Mouse (Mus musculus) heart, postnatal 0 days (tissue): ENCODE data around the gene Hes7. TPM values are rescaled to one million over a fixed set of nuclear protein-coding genes. Genes with fewer than 3 reads are reported as not detected.

Source experiments
- ATAC-seq: fragments of 200-750 bp; cut with Nextera tagmentation; 2 replicates; pipeline ENCODE4 v1.8.0; 2017; ENCODE audit warnings: low read depth, moderate number of reproducible peaks, moderate library complexity; ENCODE audit not compliant: insufficient read depth
- DNase-seq: peaks from one replicate; pipeline ENCODE4 v3.0.0-alpha.2; 2016; ENCODE audit warnings: low spot score
- H3K27ac ChIP-seq: fragments of 300-500 bp; sonication (generic); 2 replicates; pipeline ENCODE4 v1.5.1; 2014; ENCODE audit warnings: low read depth, mild to moderate bottlenecking
- H3K27me3 ChIP-seq: fragments of 300-500 bp; sonication (generic); 2 replicates; pipeline ENCODE4 v1.6.1; 2014; ENCODE audit warnings: low read length, mixed read lengths; ENCODE audit not compliant: control insufficient read depth, insufficient read depth
- H3K36me3 ChIP-seq: fragments of 300-500 bp; sonication (generic); replicated peaks from 2 replicates; pipeline ENCODE4 v1.6.1; 2014; ENCODE audit warnings: low read length, mixed read lengths; ENCODE audit not compliant: control insufficient read depth, insufficient read depth
- H3K4me1 ChIP-seq: fragments of 300-500 bp; sonication (generic); 2 replicates; pipeline ENCODE4 v1.6.1; 2014; ENCODE audit warnings: antibody characterized with exemption; ENCODE audit not compliant: control insufficient read depth, insufficient read depth
- H3K4me2 ChIP-seq: fragments of 300-500 bp; sonication (generic); 2 replicates; pipeline ENCODE4 v1.6.1; 2014; ENCODE audit warnings: low read depth, mild to moderate bottlenecking, low read length, moderate library complexity
- H3K4me3 ChIP-seq: fragments of 300-500 bp; sonication (generic); 2 replicates; pipeline ENCODE4 v1.5.1; 2014; ENCODE audit warnings: low read depth, low read length
- H3K9ac ChIP-seq: fragments of 300-500 bp; sonication (generic); replicated peaks from 2 replicates; pipeline ENCODE4 v1.6.1; 2014; ENCODE audit warnings: low read depth, low read length, mixed read lengths
- H3K9me3 ChIP-seq: fragments of 300-500 bp; sonication (generic); replicated peaks from 2 replicates; pipeline ENCODE4 v1.6.1; 2016; ENCODE audit warnings: low read length; ENCODE audit not compliant: control insufficient read depth
- CTCF ChIP-seq: IDR thresholded peaks from 2 replicates; pipeline ENCODE4 v1.5.1; 2016; ENCODE audit warnings: antibody characterized with exemption, control low read depth, low read depth
- EP300 ChIP-seq: IDR thresholded peaks from 2 replicates; pipeline ENCODE4 v1.6.1; 2016; ENCODE audit warnings: antibody characterized with exemption, low read depth
- WGBS: fragments of 180-500 bp; shearing (Covaris S2); extraction: QIAGEN DNeasy Blood & Tissue Kit; methylation state at CpG from one replicate; pipeline ENCODE4 v1.1.7; 2014; 5-methylcytosine and 5-hydroxymethylcytosine counted together
- polyA plus RNA-seq: library from polyadenylated mRNA; unstranded; fragments of >200 nt; fragmentation: Nextera tagmentation; extraction: Ambion mirVana; gene quantifications from 2 replicates; pipeline ENCODE4 v1.2.1, GENCODE M21; 2015
- total RNA-seq: library from RNA; depleted of rRNA; stranded (reverse); fragments of >200 nt; gene quantifications from 2 replicates; pipeline ENCODE4 v1.2.3, GENCODE M21; 2014; ENCODE audit warnings: low replicate concordance

Gene Hes7
- total and polyA plus RNA-seq, 2 experiments from 2014 or later = 0.26 TPM; not detected in 1

DNA sequence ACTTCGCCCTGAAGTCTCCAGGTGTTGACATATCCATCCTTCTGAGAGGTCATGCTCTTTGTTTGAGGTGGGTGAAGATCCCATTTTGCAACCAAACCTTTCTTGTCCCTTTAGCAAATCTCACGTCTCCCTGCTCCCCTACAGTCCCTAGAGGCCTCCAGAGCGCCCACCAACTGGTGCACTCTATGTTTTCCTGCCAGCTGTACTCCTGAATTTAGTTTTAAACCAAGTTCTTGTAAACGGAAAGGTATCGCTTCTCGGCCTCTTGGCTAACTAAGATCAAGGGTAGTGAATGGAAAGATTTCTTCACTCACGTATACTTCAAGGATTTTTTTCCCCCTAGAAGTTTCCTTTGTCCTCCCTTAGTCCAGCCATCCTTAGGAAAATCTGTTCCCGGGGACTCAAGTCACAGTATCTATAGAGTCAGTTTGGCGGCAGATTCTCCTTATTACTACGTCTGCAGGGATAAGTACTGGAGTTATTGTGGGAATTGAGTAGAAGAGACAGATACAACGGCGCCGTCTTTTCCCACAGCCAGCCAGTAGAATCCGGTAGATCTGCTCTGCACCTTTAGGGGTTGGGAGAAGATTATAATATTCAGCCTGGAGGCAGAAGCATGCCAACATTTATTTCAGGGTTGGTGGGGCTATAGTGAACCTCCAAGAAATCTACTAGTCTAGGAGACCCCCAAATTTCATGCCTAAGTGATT lies 603 bp upstream of the Hes7 start:
- no peak for DNase-seq
- no peak overlapping the region for H3K27ac ChIP-seq
- TF ChIP-seq EP300 = no peak
- TF ChIP-seq CTCF = no peak
- no peaks in the 10 kb centered on the region for H3K27me3 ChIP-seq
- peaks cover 26% of the 10 kb centered on the region for H3K4me1 ChIP-seq
- ATAC-seq = no peak
- H3K4me3 ChIP-seq = no peak overlapping the region
- WGBS = 64% methylated on average over 14 of the region's 14 CpGs
- H3K36me3 ChIP-seq = no peaks in the 10 kb centered on the region
- no peaks in the 10 kb centered on the region for H3K9me3 ChIP-seq
- peak overlapping the region; percentile 90 for H3K4me2 ChIP-seq
- H3K9ac ChIP-seq = no peak overlapping the region

DNA sequence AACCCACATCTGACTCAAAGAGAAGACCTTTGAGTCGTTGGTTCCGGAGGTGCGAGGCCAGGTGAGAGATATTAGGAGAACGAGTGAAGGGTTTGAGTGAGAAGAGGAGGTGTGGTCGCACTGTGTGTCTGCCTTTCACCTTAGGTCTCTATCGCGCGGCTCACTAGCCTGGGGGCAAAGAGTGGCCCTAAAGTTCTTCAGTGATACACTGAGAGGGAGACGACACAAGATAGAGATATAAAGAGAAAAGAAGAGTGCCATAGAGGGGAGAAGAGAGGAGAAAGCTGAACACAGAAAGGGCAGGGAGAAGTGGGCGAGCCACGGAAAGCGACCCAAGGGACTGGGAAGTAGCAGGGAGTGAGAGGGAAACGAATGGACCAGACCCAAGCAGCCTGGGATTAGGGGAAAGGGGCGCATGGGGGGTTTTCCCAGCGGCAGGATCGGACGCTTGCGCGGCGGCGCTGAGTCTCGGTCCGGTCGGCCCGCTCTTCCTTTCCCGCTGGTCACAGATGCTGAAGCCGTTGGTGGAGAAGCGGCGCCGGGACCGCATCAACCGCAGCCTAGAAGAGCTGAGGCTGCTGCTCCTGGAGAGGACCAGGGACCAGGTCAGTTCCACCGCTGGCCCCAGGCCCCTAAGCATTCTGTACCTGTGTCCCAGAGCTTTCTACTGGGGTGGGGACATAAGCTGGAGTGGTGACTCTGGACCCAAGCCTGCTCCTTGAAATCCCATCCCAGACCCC lies 967 bp downstream of the Hes7 start:
- no peak for TF ChIP-seq EP300
- no peak for TF ChIP-seq CTCF
- H3K27ac ChIP-seq = peak overlapping the region; percentile 90
- H3K9me3 ChIP-seq = no peaks in the 10 kb centered on the region
- peak overlapping the region; percentile 68 for H3K4me3 ChIP-seq
- H3K36me3 ChIP-seq = no peaks in the 10 kb centered on the region
- ATAC-seq = no peak
- peak overlapping the region; percentile 90 for H3K4me2 ChIP-seq
- 3% methylated on average over 33 of the region's 33 CpGs for WGBS
- DNase-seq = no peak
- peaks cover 33% of the 10 kb centered on the region for H3K4me1 ChIP-seq
- no peaks in the 10 kb centered on the region for H3K27me3 ChIP-seq
- peak overlapping the region; percentile 60 for H3K9ac ChIP-seq

DNA sequence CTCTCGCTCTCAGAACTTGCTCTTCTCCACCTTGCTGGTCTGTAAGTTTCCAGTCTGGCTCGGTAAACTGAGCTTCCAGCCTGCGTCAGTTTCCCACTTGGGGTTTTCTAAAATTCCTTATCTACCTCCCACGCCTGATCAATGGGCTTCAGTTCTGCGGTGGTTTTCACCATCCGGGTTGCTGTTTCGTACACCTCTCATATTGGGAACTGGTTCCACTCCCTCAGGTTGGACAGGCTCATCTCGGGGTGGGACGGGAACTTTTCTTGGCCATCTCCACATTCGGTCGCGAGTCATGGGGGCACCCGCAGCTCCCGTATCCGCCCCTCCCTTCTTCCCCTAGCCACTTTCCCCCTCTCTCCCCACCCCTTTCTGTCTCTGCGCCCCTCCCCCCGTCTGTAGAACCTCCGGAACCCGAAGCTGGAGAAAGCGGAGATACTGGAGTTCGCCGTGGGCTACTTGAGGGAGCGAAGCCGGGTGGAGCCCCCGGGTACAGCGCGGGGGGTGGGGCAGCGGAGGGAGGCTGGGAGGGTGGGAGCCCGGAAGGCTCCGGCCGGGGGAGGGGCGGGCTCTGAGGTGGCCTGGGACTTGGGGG lies 1.6 kb downstream of the Hes7 start:
- H3K9ac ChIP-seq = peak overlapping the region; percentile 60
- DNase-seq = no peak
- H3K4me2 ChIP-seq = peak overlapping the region; percentile 90
- H3K4me1 ChIP-seq = peaks cover 34% of the 10 kb centered on the region
- H3K36me3 ChIP-seq = no peaks in the 10 kb centered on the region
- H3K9me3 ChIP-seq = no peaks in the 10 kb centered on the region
- ATAC-seq = no peak
- no peaks in the 10 kb centered on the region for H3K27me3 ChIP-seq
- peak overlapping the region; percentile 90 for H3K27ac ChIP-seq
- WGBS = under 1% methylated on average over 31 of the region's 32 CpGs
- no peak for TF ChIP-seq EP300
- no peak for TF ChIP-seq CTCF
- peak overlapping the region; percentile 68 for H3K4me3 ChIP-seq

DNA sequence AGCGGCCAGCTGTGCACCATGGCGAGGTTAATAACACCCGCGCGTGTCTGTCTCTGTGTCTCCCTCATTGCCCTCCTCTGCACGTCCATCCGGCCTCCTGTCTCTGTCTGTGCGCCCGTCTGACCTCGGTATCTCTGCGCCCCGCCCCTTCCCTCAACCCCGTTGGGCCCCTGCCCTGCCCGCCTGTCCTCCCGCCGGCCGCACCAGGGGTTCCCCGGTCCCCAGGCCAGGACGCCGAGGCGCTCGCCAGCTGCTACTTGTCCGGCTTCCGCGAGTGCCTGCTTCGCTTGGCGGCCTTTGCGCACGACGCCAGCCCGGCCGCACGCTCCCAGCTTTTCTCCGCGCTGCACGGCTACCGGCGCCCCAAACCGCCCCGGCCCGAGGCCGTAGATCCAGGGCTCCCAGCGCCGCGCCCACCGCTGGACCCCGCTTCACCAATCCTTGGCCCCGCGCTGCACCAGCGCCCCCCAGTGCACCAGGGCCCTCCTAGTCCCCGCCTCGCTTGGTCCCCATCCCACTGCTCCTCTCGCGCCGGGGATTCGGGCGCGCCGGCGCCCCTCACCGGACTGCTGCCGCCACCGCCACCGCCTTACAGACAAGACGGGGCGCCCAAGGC lies 2.2 kb downstream of the Hes7 start, which contains the start of gene 9130213A22Rik:
Gene 9130213A22Rik (minus strand): TSS at position 254 of the 616 bp plus-strand sequence.
- peak within 1 kb of the TSS; percentile 68 for H3K4me3 ChIP-seq
- peak within 1 kb of the TSS; percentile 60 for H3K9ac ChIP-seq
- no peaks in the 10 kb centered on the region for H3K27me3 ChIP-seq
- peaks cover 30% of the 10 kb centered on the region for H3K4me1 ChIP-seq
- ATAC-seq = peak; percentile 71
- peak; percentile 84 for DNase-seq
- peak within 1 kb of the TSS; percentile 90 for H3K27ac ChIP-seq
- no peaks in the 10 kb centered on the region for H3K9me3 ChIP-seq
- TF ChIP-seq EP300 = peak; percentile 41; the same call in 1 of the 2 replicates
- peak; percentile 73 for TF ChIP-seq CTCF
- H3K36me3 ChIP-seq = no peaks in the 10 kb centered on the region
- H3K4me2 ChIP-seq = peak within 1 kb of the TSS; percentile 90
- WGBS = under 1% methylated on average over 64 of the region's 66 CpGs

DNA sequence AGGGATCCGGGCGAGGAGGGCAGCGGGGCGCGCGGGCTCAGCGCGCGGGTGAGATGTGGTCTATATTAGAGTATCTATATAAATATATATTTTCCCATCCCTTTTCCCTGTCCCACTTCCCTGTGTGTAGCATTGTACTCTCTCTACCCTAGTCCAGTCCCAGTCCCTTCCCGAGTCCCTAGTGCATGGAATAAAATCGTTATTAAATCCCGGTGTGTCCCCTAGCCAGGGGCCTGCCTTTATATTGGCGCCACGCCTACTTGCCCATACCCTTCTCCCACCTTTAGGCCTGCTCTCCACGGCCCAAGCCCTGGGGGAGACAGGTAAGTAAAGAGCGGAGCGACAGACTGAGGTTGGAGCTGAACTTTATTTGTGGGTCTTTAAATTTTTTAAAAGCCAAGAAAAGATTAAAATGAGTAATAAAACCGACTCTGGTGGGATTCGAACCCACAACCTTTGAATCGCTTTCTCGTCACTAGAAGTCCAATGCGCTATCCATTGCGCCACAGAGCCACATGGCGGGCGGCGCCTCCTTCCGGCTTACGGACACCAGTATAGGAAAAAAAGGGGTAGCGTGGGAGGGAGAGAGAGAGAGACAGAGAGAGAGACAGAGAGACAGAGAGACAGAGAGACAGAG lies 3.0 kb downstream of the Hes7 start:
- Histone ChIP-seq H3K36me3 (no peaks in the 10 kb centered on the region), H3K4me3 (peak overlapping the region; percentile 68), H3K27me3 (no peaks in the 10 kb centered on the region), H3K4me2 (peak overlapping the region; percentile 90), H3K9me3 (no peaks in the 10 kb centered on the region), H3K4me1 (peaks cover 30% of the 10 kb centered on the region), H3K9ac (peak overlapping the region; percentile 60), H3K27ac (peak overlapping the region; percentile 90)
- TF ChIP-seq EP300 = no peak
- TF ChIP-seq CTCF = no peak
- ATAC-seq = no peak
- 1% methylated on average over 29 of the region's 29 CpGs for WGBS
- peak; percentile 76 for DNase-seq
